Mouse (Mus musculus): Measurements from ENCODE around the gene Spata2l.

DNA sequence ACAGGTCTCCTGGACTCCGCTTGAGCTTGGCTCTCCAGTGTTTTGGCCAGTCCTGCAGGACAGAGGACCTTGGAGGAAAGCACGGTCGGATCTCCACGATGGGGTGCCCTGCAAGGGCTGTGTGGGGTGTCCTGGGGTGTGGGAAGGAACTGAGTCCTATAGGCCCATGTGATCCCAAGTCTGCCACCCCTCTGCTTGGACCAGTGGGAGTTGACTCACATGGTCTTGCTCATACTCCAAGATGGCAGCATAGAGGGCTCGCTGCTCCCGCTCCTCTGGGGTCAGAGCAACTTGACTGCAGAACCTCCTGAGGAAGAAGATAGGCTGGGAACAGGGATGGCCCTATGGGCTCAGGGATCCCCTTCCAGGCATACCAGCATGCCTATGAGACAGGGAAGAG, 11.7 kb upstream of the Spata2l start:
- TF ChIP-seq POLR2A (IDR thresholded peaks at IDR 0.05; ENCODE audit: insufficient read length, low read depth): no peak
- no peak for TF ChIP-seq MYOG (IDR thresholded peaks at IDR 0.05; ENCODE audit: control insufficient read depth in 1 of 3, insufficient read depth in 1 of 3, insufficient read length in 2 of 3, low read depth in 2 of 3)
- TF ChIP-seq E2F4 (IDR thresholded peaks at IDR 0.05; ENCODE audit: insufficient read depth): no peak
- TF ChIP-seq CEBPB (IDR thresholded peaks at IDR 0.05; ENCODE audit: insufficient read depth, poor library complexity, severe bottlenecking): no peak
